Mouse (Mus musculus) gastrocnemius, postnatal 36 days (tissue): ENCODE measurements around the gene Tpcn1. TPM values are rescaled to one million over a fixed set of nuclear protein-coding genes. Genes with fewer than 3 reads are reported as not detected.

ENCODE experiments used
- DNase-seq, 2 experiments: peaks; one replicate each; pipeline ENCODE4 v3.0.0; 2022
- intact Hi-C: fragments of 180-260 bp; cut with DNase I; formaldehyde crosslinking; loops from one replicate; pipeline ENCODE4 v1.15.1; 2025
- total RNA-seq, 2 experiments: library from RNA; stranded (reverse); gene quantifications; 2 replicates each; pipeline ENCODE4 v1.2.3; 2021

The Tpcn1 gene
- total RNA-seq, 2 experiments from 2014 or later, result 35.2 to 44.6 TPM

- intact Hi-C loops, result no loop called here
- no peak for DNase-seq
Observed at GRCm38 (mm10) chr5:120611416-120611815, 22.9 kb upstream of the Tpcn1 start.

- intact Hi-C loops, result no loop called here
- no peak for DNase-seq
Observed at GRCm38 (mm10) chr5:120610906-120611305, 22.4 kb upstream of the Tpcn1 start.

GRCm38 (mm10) chr5:120609246-120609775 lies 20.8 kb upstream of the Tpcn1 start:
- DNase-seq, result no peak
- intact Hi-C loops, result loop anchor here (5.0 kb wide), 1 partner anchor 87 kb away; no protein-coding TSS in a partner anchor

GRCm38 (mm10) chr5:120607335-120607734 lies 18.9 kb upstream of the Tpcn1 start:
- no peak for DNase-seq
- intact Hi-C loops, result loop anchor here (5.0 kb wide), 1 partner anchor 85 kb away; no protein-coding TSS in a partner anchor

GRCm38 (mm10) chr5:120606590-120607200 lies 18.2 kb upstream of the Tpcn1 start:
- no peak for DNase-seq
- intact Hi-C loops, result loop anchor here (5.0 kb wide), 1 partner anchor 84 kb away; no protein-coding TSS in a partner anchor

GRCm38 (mm10) chr5:120605688-120606087 lies 17.2 kb upstream of the Tpcn1 start:
- intact Hi-C loops, result loop anchor here (2.0 to 5.0 kb wide), 2 partner anchors 83 to 101 kb away; no protein-coding TSS in a partner anchor
- DNase-seq, result peak; percentile 72 to 87

GRCm38 (mm10) chr5:120605241-120605661 lies 16.8 kb upstream of the Tpcn1 start:
- intact Hi-C loops, result loop anchor here (2.0 to 5.0 kb wide), 2 partner anchors 83 to 100 kb away; no protein-coding TSS in a partner anchor

GRCm38 (mm10) chr5:120604839-120605238 lies 16.4 kb upstream of the Tpcn1 start:
- intact Hi-C loops, result loop anchor here (2.0 to 5.0 kb wide), 2 partner anchors 83 to 100 kb away; no protein-coding TSS in a partner anchor
- DNase-seq, result peak; percentile 77 to 82

More at GRCm38 (mm10) chr5:120605241-120605661, 16.8 kb upstream of the Tpcn1 start:
- no peak for DNase-seq

GRCm38 (mm10) chr5:120603515-120603914 lies 15.0 kb upstream of the Tpcn1 start:
- intact Hi-C loops, result no loop called here
- DNase-seq, result no peak

GRCm38 (mm10) chr5:120602210-120602609 lies 13.7 kb upstream of the Tpcn1 start:
- no peak for DNase-seq
- intact Hi-C loops, result no loop called here

- intact Hi-C loops, result no loop called here
- DNase-seq, result no peak
Observed at GRCm38 (mm10) chr5:120600946-120601668, 12.6 kb upstream of the Tpcn1 start.

- no peak for DNase-seq
- intact Hi-C loops, result no loop called here
Observed at GRCm38 (mm10) chr5:120599625-120600024, 11.2 kb upstream of the Tpcn1 start.

- DNase-seq, result no peak
- intact Hi-C loops, result loop anchor here (5.0 kb wide), 1 partner anchor 67 kb away; no protein-coding TSS in a partner anchor
Observed at GRCm38 (mm10) chr5:120594485-120594884, 6.0 kb upstream of the Tpcn1 start.

- no peak for DNase-seq
- intact Hi-C loops, result loop anchor here (5.0 kb wide), 1 partner anchor 65 kb away; no protein-coding TSS in a partner anchor
Observed at GRCm38 (mm10) chr5:120592141-120592540, 3.7 kb upstream of the Tpcn1 start.

- intact Hi-C loops, result loop anchor here (5.0 kb wide), 1 partner anchor 63 kb away; no protein-coding TSS in a partner anchor
- DNase-seq, result no peak
Observed at GRCm38 (mm10) chr5:120590356-120591010, 2.0 kb upstream of the Tpcn1 start.

- no peak for DNase-seq
- intact Hi-C loops, result loop anchor here (5.0 kb wide), 1 partner anchor 81 kb away; no protein-coding TSS in a partner anchor
Observed at GRCm38 (mm10) chr5:120587940-120588568, 419 bp downstream of the Tpcn1 start.

GRCm38 (mm10) chr5:120587616-120587926 lies 902 bp downstream of the Tpcn1 start:
- DNase-seq, result peak in 1 of 2 experiments; percentile 39

GRCm38 (mm10) chr5:120586741-120587615 lies 1.5 kb downstream of the Tpcn1 start:
- peak in 1 of 2 experiments; percentile 32 for DNase-seq
- intact Hi-C loops, result loop anchor here (5.0 kb wide), 1 partner anchor 80 kb away; no protein-coding TSS in a partner anchor

More at GRCm38 (mm10) chr5:120587616-120587926, 902 bp downstream of the Tpcn1 start:
- intact Hi-C loops, result loop anchor here (5.0 kb wide), 1 partner anchor 80 kb away; no protein-coding TSS in a partner anchor

- intact Hi-C loops, result loop anchor here (2.0 to 5.0 kb wide), 2 partner anchors 26 to 78 kb away; no protein-coding TSS in a partner anchor
- no peak for DNase-seq
Observed at GRCm38 (mm10) chr5:120584968-120585367, 3.5 kb downstream of the Tpcn1 start.
